Mouse (Mus musculus): ENCODE measurements around the gene Gm7879. TPM values are rescaled to one million over a fixed set of nuclear protein-coding genes. Genes with fewer than 3 reads are reported as not detected.

Gm7879 gene
- total RNA-seq (2023) = 10 to 100 TPM in 1 of 2 experiments, 1 to 10 TPM in 1; 9.5 to 13.2 TPM

GRCm38 (mm10) chr5:43912844-43913243, at the start of gene Gm7879:
Gene Gm7879 (plus strand): TSS chr5:43913144.

DNA sequence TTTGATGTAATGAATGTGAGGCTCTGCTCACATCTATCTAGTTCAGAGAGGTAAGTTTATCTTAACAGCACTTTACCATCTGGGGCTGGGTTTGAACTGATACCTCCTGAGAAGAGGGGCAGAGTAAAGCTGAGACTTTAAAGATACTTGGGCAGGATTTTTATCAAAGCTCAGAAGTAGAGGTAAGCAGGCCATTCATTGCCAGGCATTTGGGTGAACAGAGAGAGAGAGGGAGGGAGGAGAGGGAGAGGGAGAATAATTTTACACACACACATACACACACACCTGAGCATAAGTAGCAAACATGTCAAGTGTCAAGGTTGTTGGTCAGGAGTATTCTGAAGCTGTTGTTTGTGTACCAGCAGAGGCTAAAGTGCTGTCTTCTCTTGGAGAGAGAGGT, 44.7 kb upstream of the Gm7879 start, which contains the start of gene Cd38:
TSS of gene Cd38 (plus strand) at position 301 of the 400 bp plus-strand sequence.

Other genes with a start within 250 kb of the Gm7879 start
- gene Bst1, start 94.3 kb upstream of the Gm7879 start, total RNA-seq (2023) = 10 to 100 TPM; 73.0 to 91.0 TPM
- 100 to 1,000 TPM; 218 to 276 TPM for gene Fbxl5, start 91.5 kb upstream of the Gm7879 start, total RNA-seq (2023)
- under 1 TPM; 0.68 to 0.95 TPM for gene Cd38, start 44.6 kb upstream of the Gm7879 start, total RNA-seq (2023)
- gene Fgfbp1, start 68.6 kb downstream of the Gm7879 start, total RNA-seq (2023) = not detected
- 10 to 100 TPM; 41.3 to 55.3 TPM for gene Prom1, start 188.9 kb downstream of the Gm7879 start, total RNA-seq (2023)